Mouse (Mus musculus) olfactory bulb, adult 2 months (tissue): Measurements from ENCODE around the gene Mindy4.

Experiments used
- CTCF ChIP-seq: fragments of 200-500 bp; IDR thresholded peaks from 2 replicates; pipeline ENCODE4 v1.5.1; 2012; ENCODE audit warnings: low read depth, mild to moderate bottlenecking, low read length, moderate library complexity; ENCODE audit not compliant: insufficient read depth
- POLR2A ChIP-seq: fragments of 200-500 bp; IDR thresholded peaks from 2 replicates; pipeline ENCODE4 v1.6.1; 2012; ENCODE audit warnings: mild to moderate bottlenecking, low read depth, low read length, moderate library complexity; ENCODE audit not compliant: insufficient read depth

- TF ChIP-seq POLR2A: no peak
- TF ChIP-seq CTCF: no peak
These were observed 140.3 kb downstream of the Mindy4 start for GRCm38 (mm10) chr6:55343446-55343845.
